Mouse (Mus musculus): ENCODE data around the gene Matn4. TPM values are rescaled to one million over a fixed set of nuclear protein-coding genes. Genes with fewer than 3 reads are reported as not detected.

Matn4 gene
- 2.9 and 14.2 TPM in 2 replicates for polyA plus RNA-seq (2012; rRNA removed)

DNA sequence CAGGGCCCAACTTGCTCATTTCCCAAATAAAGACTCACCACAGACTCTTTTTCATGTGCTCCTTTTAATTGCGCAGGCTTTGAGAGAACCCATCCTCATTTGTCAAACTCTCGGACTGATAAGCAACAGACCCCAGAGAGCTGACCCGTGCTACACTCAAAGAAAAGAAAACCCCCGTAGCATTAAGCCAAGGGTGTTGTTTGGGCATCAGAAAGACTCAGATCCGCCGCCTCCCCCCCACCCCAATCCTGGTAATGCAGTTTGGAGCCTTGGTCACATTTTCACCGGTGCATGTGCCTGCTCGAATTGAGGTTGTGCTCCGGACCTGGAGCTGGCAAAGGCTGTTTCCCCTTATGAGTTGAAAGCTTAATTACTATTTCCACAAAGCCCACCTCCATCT, at the start of gene Matn4:
Gene Matn4, minus strand, starts transcription at position 101 of the 400 bp plus-strand sequence.

DNA sequence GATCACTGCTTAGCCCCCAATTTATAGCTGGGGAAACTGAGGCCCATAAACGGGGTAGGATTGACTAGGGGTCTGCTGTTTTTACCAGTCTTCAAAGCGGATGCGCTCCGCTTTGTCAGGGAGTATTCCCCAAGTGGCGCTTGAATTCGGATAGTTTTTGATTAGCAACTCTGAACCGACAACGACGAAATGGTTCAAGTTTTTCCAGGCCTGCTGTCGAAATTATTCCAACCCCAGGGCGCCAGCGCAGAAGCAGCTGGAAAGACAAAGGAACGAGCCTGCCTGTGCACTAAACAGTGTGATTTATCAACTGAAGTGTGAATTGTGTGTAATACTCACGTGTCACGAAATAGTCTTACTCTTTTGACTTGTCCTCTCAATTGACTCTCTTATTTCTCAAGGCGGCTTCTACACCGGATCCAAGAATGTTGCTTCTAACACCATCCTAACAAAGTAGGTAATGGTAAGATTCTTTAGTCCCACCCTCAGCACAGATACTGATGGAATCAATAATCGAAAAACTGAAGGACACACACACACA, 38.6 kb upstream of the Matn4 start, which contains the start of gene Sdc4:
Gene Sdc4, minus strand, starts transcription at position 428 of the 541 bp plus-strand sequence.

DNA sequence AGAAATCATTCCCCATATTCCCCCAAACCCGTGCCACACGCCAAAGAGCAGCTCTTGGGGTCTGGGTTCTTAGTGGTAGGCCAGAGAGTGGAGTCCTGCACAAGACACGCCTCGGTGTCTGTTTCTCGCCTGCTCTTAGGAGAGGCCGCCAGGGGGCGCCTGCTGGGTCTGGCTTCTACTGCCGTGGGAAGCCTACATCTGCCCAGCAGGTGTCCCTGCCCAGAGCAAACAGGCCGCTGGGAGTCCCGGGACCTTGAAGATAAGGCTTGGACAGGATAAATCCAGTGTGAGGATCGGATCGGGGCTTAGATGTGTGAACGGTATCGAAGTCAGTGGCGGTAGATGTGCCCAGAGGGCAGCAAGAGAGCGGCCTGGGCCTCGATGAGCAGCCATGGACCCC, 2.1 kb downstream of the Matn4 start, which contains the start of gene Rbpjl:
Gene Rbpjl, plus strand, starts transcription at position 236 of the 400 bp plus-strand sequence.

DNA sequence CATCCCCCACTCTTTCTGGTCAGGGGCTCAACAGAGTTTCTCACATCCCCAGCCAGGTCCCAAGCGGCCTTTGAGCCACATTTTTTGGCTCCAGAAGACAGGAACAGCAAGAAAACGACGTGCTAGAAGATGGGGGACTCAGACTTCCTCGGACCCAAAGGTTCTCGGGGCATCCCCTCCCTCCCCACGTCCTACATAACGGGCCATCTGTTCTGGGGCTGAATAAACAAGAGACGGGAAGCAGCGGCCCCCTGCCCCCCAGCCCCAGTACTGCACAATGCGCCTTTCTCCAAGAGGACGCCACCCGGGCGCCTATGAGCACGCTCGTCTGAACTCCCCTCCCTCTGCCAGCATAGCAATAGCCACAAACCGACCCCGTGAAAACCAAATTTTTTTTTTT, 15.9 kb downstream of the Matn4 start, which contains the start of gene Slpi:
Gene Slpi, minus strand, starts transcription at position 76 of the 400 bp plus-strand sequence.

Other genes with a start within 250 kb of the Matn4 start
- gene Kcns1, start 234.0 kb downstream of the Matn4 start, polyA plus RNA-seq (2012; rRNA removed): 0.08 and 0.24 TPM in 2 replicates
- not detected in 2 replicates for gene Wfdc5, start 222.4 kb downstream of the Matn4 start, polyA plus RNA-seq (2012; rRNA removed)
- not detected in 2 replicates for gene Wfdc12, start 214.6 kb downstream of the Matn4 start, polyA plus RNA-seq (2012; rRNA removed)
- not detected in 2 replicates for gene Wfdc15a, start 205.0 kb downstream of the Matn4 start, polyA plus RNA-seq (2012; rRNA removed)
- 0.22 TPM in 1 of 2 replicates, not detected in the other for gene Wfdc15b, start 183.5 kb downstream of the Matn4 start, polyA plus RNA-seq (2012; rRNA removed)
- not detected in 2 replicates for gene Svs2, start 166.7 kb downstream of the Matn4 start, polyA plus RNA-seq (2012; rRNA removed)
- gene Svs3b, start 148.5 kb downstream of the Matn4 start, polyA plus RNA-seq (2012; rRNA removed): not detected in 2 replicates
- gene Svs4, start 126.7 kb downstream of the Matn4 start, polyA plus RNA-seq (2012; rRNA removed): not detected in 2 replicates
- not detected in 2 replicates for gene Svs3a, start 115.9 kb downstream of the Matn4 start, polyA plus RNA-seq (2012; rRNA removed)
- gene Svs6, start 88.4 kb downstream of the Matn4 start, polyA plus RNA-seq (2012; rRNA removed): not detected in 2 replicates
- not detected in 2 replicates for gene Svs5, start 72.4 kb downstream of the Matn4 start, polyA plus RNA-seq (2012; rRNA removed)
- gene Slpi, start 16.1 kb downstream of the Matn4 start, polyA plus RNA-seq (2012; rRNA removed): 0.68 and 1.5 TPM in 2 replicates
- gene Rbpjl, start 2.0 kb downstream of the Matn4 start, polyA plus RNA-seq (2012; rRNA removed): 0.07 and 0.17 TPM in 2 replicates
- 7.6 and 10.2 TPM in 2 replicates for gene Sdc4, start 38.7 kb upstream of the Matn4 start, polyA plus RNA-seq (2012; rRNA removed)
- gene Sys1, start 51.8 kb upstream of the Matn4 start, polyA plus RNA-seq (2012; rRNA removed): 38.9 and 39.1 TPM in 2 replicates
- 6.1 and 9.4 TPM in 2 replicates for gene Gm20458, start 55.8 kb upstream of the Matn4 start, polyA plus RNA-seq (2012; rRNA removed)
- gene Trp53tg5, start 68.6 kb upstream of the Matn4 start, polyA plus RNA-seq (2012; rRNA removed): not detected in 2 replicates
- gene Dbndd2, start 80.9 kb upstream of the Matn4 start, polyA plus RNA-seq (2012; rRNA removed): 3.9 and 4.5 TPM in 2 replicates
- gene Pigt, start 92.4 kb upstream of the Matn4 start, polyA plus RNA-seq (2012; rRNA removed): 46.1 and 59.7 TPM in 2 replicates
- gene Wfdc2, start 157.3 kb upstream of the Matn4 start, polyA plus RNA-seq (2012; rRNA removed): 20.7 and 21.6 TPM in 2 replicates
- gene Spint3, start 168.3 kb upstream of the Matn4 start, polyA plus RNA-seq (2012; rRNA removed): not detected in 2 replicates
- gene Wfdc6a, start 180.3 kb upstream of the Matn4 start, polyA plus RNA-seq (2012; rRNA removed): 0.06 TPM in 1 of 2 replicates, not detected in the other
- gene Eppin, start 188.4 kb upstream of the Matn4 start, polyA plus RNA-seq (2012; rRNA removed): 0.09 TPM in 1 of 2 replicates, not detected in the other
- not detected in 2 replicates for gene Wfdc6b, start 208.4 kb upstream of the Matn4 start, polyA plus RNA-seq (2012; rRNA removed)
- not detected in 2 replicates for gene Wfdc8, start 208.5 kb upstream of the Matn4 start, polyA plus RNA-seq (2012; rRNA removed)
- not detected in 2 replicates for gene Wfdc16, start 233.6 kb upstream of the Matn4 start, polyA plus RNA-seq (2012; rRNA removed)